Mouse (Mus musculus): ENCODE results near the gene Mier2.

GRCm38 (mm10) chr10:79597936-79598230 is 42.9 kb upstream of the Mier2 start:
- TF ChIP-seq GATA1 (IDR thresholded peaks at IDR 0.05; ENCODE audit: low read length) (no peak), TAL1 (IDR thresholded peaks at IDR 0.05; ENCODE audit: low read length) (no peak)
